Mouse (Mus musculus) fat pad, adult 2 months (tissue): ENCODE measurements around the gene Mylpf.
A peak's percentile ranks its signal among the peaks of the same experiment; 100 is the strongest.

Source experiments
- DNase-seq: peaks from one replicate; pipeline ENCODE4 v3.0.0-alpha.2; 2011; ENCODE audit warnings: low read depth, low spot score; ENCODE audit errors: extremely low read depth

Mylpf gene

GRCm38 (mm10) chr7:127255965-127256364 is 47.3 kb downstream of the Mylpf start:
- no peak for DNase-seq

DNA sequence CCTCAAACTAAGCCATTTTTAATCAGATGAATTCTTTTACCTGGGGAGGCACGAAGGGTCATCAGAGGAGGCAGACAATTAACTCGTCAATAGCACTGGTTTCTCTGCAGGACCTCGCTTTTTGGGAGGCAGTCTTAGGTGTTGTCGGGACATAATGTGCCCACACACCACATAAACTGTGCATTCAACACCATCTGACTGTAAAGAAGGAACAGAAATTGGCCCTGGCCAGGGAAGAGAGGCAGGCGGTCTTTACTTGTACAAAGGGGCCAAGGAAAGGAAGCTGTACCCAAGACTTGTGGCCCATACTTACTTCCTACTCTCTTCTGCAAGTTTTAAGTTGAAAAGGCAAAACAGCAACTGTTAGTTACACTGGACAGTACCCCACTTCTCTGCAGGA is 47.8 kb downstream of the Mylpf start:
- no peak for DNase-seq

DNA sequence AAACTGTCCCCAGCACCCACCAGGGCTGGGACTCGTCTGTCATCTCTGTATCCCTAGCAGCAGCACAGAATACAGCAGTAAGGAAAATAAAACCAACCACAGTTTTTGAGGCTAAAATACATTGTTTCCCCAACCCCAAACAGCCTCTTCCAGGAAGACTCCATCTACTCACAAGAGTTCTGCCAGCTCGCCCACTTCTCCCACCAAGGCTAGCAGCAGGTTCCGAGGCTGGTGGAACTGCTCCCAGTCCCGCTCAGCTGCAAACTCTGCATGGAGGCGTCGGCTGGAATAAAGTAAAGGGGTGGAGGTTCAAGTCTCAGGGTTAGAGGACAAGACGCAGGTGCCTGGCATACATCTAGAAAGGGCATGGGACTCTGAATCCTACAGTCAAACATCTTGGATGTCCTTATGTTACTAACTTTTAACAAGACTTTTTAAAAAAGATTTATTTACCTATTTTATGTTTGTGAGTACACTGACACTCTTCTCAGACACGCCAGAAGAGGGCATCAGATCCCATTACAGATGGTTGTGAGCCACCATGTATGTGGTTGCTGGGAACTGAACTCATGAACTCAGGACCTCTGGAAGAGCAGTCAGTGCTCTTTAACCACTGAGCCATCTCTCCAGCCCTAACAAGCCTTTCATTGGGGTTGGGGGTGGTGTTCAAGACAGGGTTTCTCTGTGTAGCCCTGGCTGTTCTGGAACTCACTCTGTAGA is 50.7 kb downstream of the Mylpf start:
- DNase-seq, result no peak

GRCm38 (mm10) chr7:127260309-127261111 is 51.8 kb downstream of the Mylpf start, which contains the start of gene Dctpp1:
Dctpp1 (minus strand) TSS chr7:127260709.
- DNase-seq, result peak; percentile 93

GRCm38 (mm10) chr7:127262218-127262961 is 53.7 kb downstream of the Mylpf start:
- DNase-seq, result no peak

- DNase-seq, result no peak
Measured at GRCm38 (mm10) chr7:127263526-127263925, 54.8 kb downstream of the Mylpf start.
